Mouse (Mus musculus) lung, embryonic 16.5 days (tissue): ENCODE results near the gene Ckap2l. TPM values are rescaled to one million over a fixed set of nuclear protein-coding genes. Genes with fewer than 3 reads are reported as not detected.

Experiments used
- ATAC-seq: fragments of 200-750 bp; cut with Nextera tagmentation; 2 replicates; pipeline ENCODE4 v1.8.0; 2017; ENCODE audit warnings: low read depth, mild to moderate bottlenecking, moderate library complexity
- H3K27ac ChIP-seq: fragments of 300-500 bp; sonication (generic); 2 replicates; pipeline ENCODE4 v1.5.1; 2014; ENCODE audit warnings: mild to moderate bottlenecking, control low read depth, low read length
- H3K27me3 ChIP-seq: fragments of 300-500 bp; sonication (generic); 2 replicates; pipeline ENCODE4 v1.6.1; 2014; ENCODE audit warnings: low read depth, low read length, mixed read lengths; ENCODE audit not compliant: control insufficient read depth, insufficient read depth
- H3K36me3 ChIP-seq: fragments of 300-500 bp; sonication (generic); 2 replicates; pipeline ENCODE4 v1.6.1; 2014; ENCODE audit warnings: low read length; ENCODE audit not compliant: control insufficient read depth, insufficient read depth
- H3K4me1 ChIP-seq: fragments of 300-500 bp; sonication (generic); replicated peaks from 2 replicates; pipeline ENCODE4 v1.6.1; 2014; ENCODE audit warnings: low read length, mixed read lengths; ENCODE audit not compliant: control insufficient read depth, insufficient read depth
- H3K4me2 ChIP-seq: fragments of 300-500 bp; sonication (generic); 2 replicates; pipeline ENCODE4 v1.6.1; 2014; ENCODE audit warnings: low read depth, low read length, control low read depth
- H3K4me3 ChIP-seq: fragments of 300-500 bp; sonication (generic); 2 replicates; pipeline ENCODE4 v1.5.1; 2014; ENCODE audit warnings: mild to moderate bottlenecking, low read length, control low read depth
- H3K9ac ChIP-seq: fragments of 300-500 bp; sonication (generic); 2 replicates; pipeline ENCODE4 v1.6.1; 2014; ENCODE audit warnings: low read length, control low read depth
- H3K9me3 ChIP-seq: fragments of 300-500 bp; sonication (generic); 2 replicates; pipeline ENCODE4 v1.6.1; 2016; ENCODE audit warnings: low read length; ENCODE audit not compliant: control insufficient read depth
- WGBS: fragments of 180-500 bp; shearing (Covaris S2); extraction: QIAGEN DNeasy Blood & Tissue Kit; methylation state at CpG from one replicate; pipeline ENCODE4 v1.1.7; 2014; 5-methylcytosine and 5-hydroxymethylcytosine counted together
- polyA plus RNA-seq: library from polyadenylated mRNA; unstranded; fragments of >200 nt; fragmentation: Nextera tagmentation; extraction: Ambion mirVana; gene quantifications from 2 replicates; pipeline ENCODE4 v1.2.1, GENCODE M21; 2015

Gene Ckap2l
- polyA plus RNA-seq, 1 experiment from 2014 or later, result 64.0 TPM

DNA sequence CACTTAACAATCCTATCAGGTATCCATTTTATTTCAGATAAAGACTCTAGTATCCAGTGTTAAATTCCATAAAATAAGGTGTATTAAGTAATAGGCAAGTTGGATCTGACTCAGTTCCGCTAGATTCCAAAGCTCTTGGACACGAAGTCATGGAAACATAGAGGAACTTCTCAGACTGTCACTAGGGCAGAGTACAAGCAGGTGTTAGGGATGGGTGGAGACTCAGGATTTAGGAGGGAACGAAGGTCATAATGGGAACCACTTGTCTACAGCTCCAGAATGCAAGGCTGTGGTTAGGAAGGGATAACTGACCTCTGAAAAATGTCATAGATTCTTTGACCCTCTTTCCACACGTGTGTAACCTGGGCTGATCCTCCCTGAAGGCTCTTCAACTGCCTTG lies 72.8 kb downstream of the Ckap2l start:
- Histone ChIP-seq H3K27ac (no peak overlapping the region), H3K4me3 (no peak overlapping the region), H3K4me2 (no peak overlapping the region), H3K9me3 (no peaks in the 10 kb centered on the region), H3K27me3 (no peaks in the 10 kb centered on the region), H3K9ac (no peak overlapping the region), H3K36me3 (no peaks in the 10 kb centered on the region), H3K4me1 (no peaks in the 10 kb centered on the region)
- WGBS, result 73% methylated on average over 4 of the region's 4 CpGs
- no peak for ATAC-seq

GRCm38 (mm10) chr2:129221097-129221632 lies 75.8 kb downstream of the Ckap2l start:
- no peak overlapping the region for H3K27ac ChIP-seq
- no peaks in the 10 kb centered on the region for H3K36me3 ChIP-seq
- 55% methylated on average over 9 of the region's 9 CpGs for WGBS
- H3K27me3 ChIP-seq, result no peaks in the 10 kb centered on the region
- H3K4me2 ChIP-seq, result no peak overlapping the region
- H3K4me1 ChIP-seq, result no peaks in the 10 kb centered on the region
- H3K4me3 ChIP-seq, result no peak overlapping the region
- no peaks in the 10 kb centered on the region for H3K9me3 ChIP-seq
- ATAC-seq, result no peak
- H3K9ac ChIP-seq, result no peak overlapping the region

- no peak for ATAC-seq
- H3K4me2 ChIP-seq, result no peak overlapping the region
- no peak overlapping the region for H3K4me3 ChIP-seq
- WGBS, result 85% methylated on average over 4 of the region's 4 CpGs
- H3K27ac ChIP-seq, result no peak overlapping the region
- H3K4me1 ChIP-seq, result no peaks in the 10 kb centered on the region
- no peak overlapping the region for H3K9ac ChIP-seq
- no peaks in the 10 kb centered on the region for H3K36me3 ChIP-seq
- H3K9me3 ChIP-seq, result no peaks in the 10 kb centered on the region
- no peaks in the 10 kb centered on the region for H3K27me3 ChIP-seq
These were observed 78.4 kb downstream of the Ckap2l start for GRCm38 (mm10) chr2:129218537-129219105.

Other genes starting within 250 kb of the Ckap2l start
- gene Vinac1, start 249.0 kb downstream of the Ckap2l start, polyA plus RNA-seq, result 0.23 and 0.25 TPM in 2 replicates
- gene Ttl, start 231.3 kb downstream of the Ckap2l start, polyA plus RNA-seq, result 11.8 and 12.2 TPM in 2 replicates
- gene Polr1b, start 196.2 kb downstream of the Ckap2l start, polyA plus RNA-seq, result 20.2 and 22.4 TPM in 2 replicates
- gene Chchd5, start 167.5 kb downstream of the Ckap2l start, polyA plus RNA-seq, result 28.3 and 31.1 TPM in 2 replicates
- 20.1 and 24.4 TPM in 2 replicates for gene Slc20a1, start 98.4 kb downstream of the Ckap2l start, polyA plus RNA-seq
- not detected in 2 replicates for gene Il1a, start 12.8 kb upstream of the Ckap2l start, polyA plus RNA-seq
- not detected in 2 replicates for gene Il1b, start 73.9 kb upstream of the Ckap2l start, polyA plus RNA-seq
- not detected in 2 replicates for gene F830045P16Rik, start 239.4 kb upstream of the Ckap2l start, polyA plus RNA-seq